Mouse (Mus musculus): ENCODE results near the gene Prickle2. TPM values are rescaled to one million over a fixed set of nuclear protein-coding genes. Genes with fewer than 3 reads are reported as not detected.

Gene Prickle2
- 1.1 and 1.2 TPM in 2 replicates for polyA plus RNA-seq (2012; rRNA removed)

- Histone ChIP-seq H3K27me3 (ENCODE audit: control insufficient read depth, insufficient read depth, low read length) (peaks cover 5% of the 10 kb centered on the region), H3K4me1 (ENCODE audit: control insufficient read depth, insufficient read depth, insufficient read length) (no peaks in the 10 kb centered on the region), H3K27ac (ENCODE audit: insufficient read depth, low read length) (no peak within 1 kb of the TSS), H3K36me3 (ENCODE audit: control insufficient read depth, insufficient read depth, low read length) (no peaks in the 10 kb centered on the region), H3K4me3 (ENCODE audit: extremely low read depth, insufficient read depth, insufficient read length) (peak within 1 kb of the TSS; percentile 14; the same call in 1 of the 2 replicates)
- DNase-seq (ENCODE audit: low read depth in 1 of 2, low spot score in 2 of 2): no peak
- WGBS: 4% methylated on average over 20 of the region's 24 CpGs
- TF ChIP-seq POLR2A (IDR thresholded peaks at IDR 0.05; ENCODE audit: low read depth, low read length) (no peak), CTCF (IDR thresholded peaks at IDR 0.05; ENCODE audit: extremely low read depth, insufficient read depth, insufficient read length, insufficient replicate concordance) (no peak)
These were observed at the start of gene Prickle2 for GRCm38 (mm10) chr6:92706145-92706466. Gene Prickle2 (minus strand): TSS chr6:92706155.

- no peaks in the 10 kb centered on the region for H3K36me3 ChIP-seq (ENCODE audit: control insufficient read depth, insufficient read depth, low read length)
- no peaks in the 10 kb centered on the region for H3K4me1 ChIP-seq (ENCODE audit: control insufficient read depth, insufficient read depth, insufficient read length)
- DNase-seq (ENCODE audit: low read depth in 1 of 2, low spot score in 2 of 2): no peak
- TF ChIP-seq CTCF (IDR thresholded peaks at IDR 0.05; ENCODE audit: extremely low read depth, insufficient read depth, insufficient read length, insufficient replicate concordance) (no peak), POLR2A (IDR thresholded peaks at IDR 0.05; ENCODE audit: low read depth, low read length) (no peak)
- H3K4me3 ChIP-seq (ENCODE audit: extremely low read depth, insufficient read depth, insufficient read length): no peak overlapping the region
- H3K27ac ChIP-seq (ENCODE audit: insufficient read depth, low read length): no peak overlapping the region
- H3K27me3 ChIP-seq (ENCODE audit: control insufficient read depth, insufficient read depth, low read length): no peaks in the 10 kb centered on the region
- whole genome bisulfite sequencing: 88% methylated on average over 2 of the region's 2 CpGs
These were observed 46.8 kb upstream of the Prickle2 start for GRCm38 (mm10) chr6:92752737-92753136.

GRCm38 (mm10) chr6:92749420-92749819 is 43.5 kb upstream of the Prickle2 start:
- 74% methylated on average over 4 of the region's 4 CpGs for WGBS
- H3K4me3 ChIP-seq (ENCODE audit: extremely low read depth, insufficient read depth, insufficient read length): no peak overlapping the region
- no peak for DNase-seq (ENCODE audit: low read depth in 1 of 2, low spot score in 2 of 2)
- H3K4me1 ChIP-seq (ENCODE audit: control insufficient read depth, insufficient read depth, insufficient read length): no peaks in the 10 kb centered on the region
- TF ChIP-seq POLR2A (IDR thresholded peaks at IDR 0.05; ENCODE audit: low read depth, low read length) (no peak), CTCF (IDR thresholded peaks at IDR 0.05; ENCODE audit: extremely low read depth, insufficient read depth, insufficient read length, insufficient replicate concordance) (no peak)
- H3K27me3 ChIP-seq (ENCODE audit: control insufficient read depth, insufficient read depth, low read length): no peaks in the 10 kb centered on the region
- no peaks in the 10 kb centered on the region for H3K36me3 ChIP-seq (ENCODE audit: control insufficient read depth, insufficient read depth, low read length)
- H3K27ac ChIP-seq (ENCODE audit: insufficient read depth, low read length): no peak overlapping the region

- DNase-seq (ENCODE audit: low read depth in 1 of 2, low spot score in 2 of 2): no peak
- Histone ChIP-seq H3K27me3 (ENCODE audit: control insufficient read depth, insufficient read depth, low read length) (no peaks in the 10 kb centered on the region), H3K4me3 (ENCODE audit: extremely low read depth, insufficient read depth, insufficient read length) (no peak overlapping the region), H3K27ac (ENCODE audit: insufficient read depth, low read length) (no peak overlapping the region), H3K36me3 (ENCODE audit: control insufficient read depth, insufficient read depth, low read length) (no peaks in the 10 kb centered on the region), H3K4me1 (ENCODE audit: control insufficient read depth, insufficient read depth, insufficient read length) (no peaks in the 10 kb centered on the region)
- TF ChIP-seq CTCF (IDR thresholded peaks at IDR 0.05; ENCODE audit: extremely low read depth, insufficient read depth, insufficient read length, insufficient replicate concordance) (no peak), POLR2A (IDR thresholded peaks at IDR 0.05; ENCODE audit: low read depth, low read length) (no peak)
- 29% methylated on average over 11 of the region's 11 CpGs for WGBS
These were observed 37.6 kb upstream of the Prickle2 start for GRCm38 (mm10) chr6:92743605-92744004.

GRCm38 (mm10) chr6:92737116-92737515 is 31.2 kb upstream of the Prickle2 start:
- DNase-seq (ENCODE audit: low read depth in 1 of 2, low spot score in 2 of 2): no peak
- no peak for TF ChIP-seq CTCF (IDR thresholded peaks at IDR 0.05; ENCODE audit: extremely low read depth, insufficient read depth, insufficient read length, insufficient replicate concordance)
- TF ChIP-seq POLR2A (IDR thresholded peaks at IDR 0.05; ENCODE audit: low read depth, low read length): no peak
- 60% methylated on average over 1 of the region's 1 CpGs for WGBS

GRCm38 (mm10) chr6:92733651-92734050 is 27.7 kb upstream of the Prickle2 start:
- Histone ChIP-seq H3K27ac (ENCODE audit: insufficient read depth, low read length) (no peak overlapping the region), H3K4me1 (ENCODE audit: control insufficient read depth, insufficient read depth, insufficient read length) (no peaks in the 10 kb centered on the region), H3K27me3 (ENCODE audit: control insufficient read depth, insufficient read depth, low read length) (no peaks in the 10 kb centered on the region), H3K36me3 (ENCODE audit: control insufficient read depth, insufficient read depth, low read length) (no peaks in the 10 kb centered on the region), H3K4me3 (ENCODE audit: extremely low read depth, insufficient read depth, insufficient read length) (no peak overlapping the region)
- no peak for TF ChIP-seq POLR2A (IDR thresholded peaks at IDR 0.05; ENCODE audit: low read depth, low read length)
- TF ChIP-seq CTCF (IDR thresholded peaks at IDR 0.05; ENCODE audit: extremely low read depth, insufficient read depth, insufficient read length, insufficient replicate concordance): no peak
- DNase-seq (ENCODE audit: low read depth in 1 of 2, low spot score in 2 of 2): no peak

More at GRCm38 (mm10) chr6:92737116-92737515, 31.2 kb upstream of the Prickle2 start:
- no peaks in the 10 kb centered on the region for H3K36me3 ChIP-seq (ENCODE audit: control insufficient read depth, insufficient read depth, low read length)
- H3K4me1 ChIP-seq (ENCODE audit: control insufficient read depth, insufficient read depth, insufficient read length): no peaks in the 10 kb centered on the region
- H3K27me3 ChIP-seq (ENCODE audit: control insufficient read depth, insufficient read depth, low read length): no peaks in the 10 kb centered on the region
- H3K4me3 ChIP-seq (ENCODE audit: extremely low read depth, insufficient read depth, insufficient read length): no peak overlapping the region
- H3K27ac ChIP-seq (ENCODE audit: insufficient read depth, low read length): no peak overlapping the region

- Histone ChIP-seq H3K27ac (ENCODE audit: insufficient read depth, low read length) (no peak overlapping the region), H3K27me3 (ENCODE audit: control insufficient read depth, insufficient read depth, low read length) (no peaks in the 10 kb centered on the region), H3K4me1 (ENCODE audit: control insufficient read depth, insufficient read depth, insufficient read length) (no peaks in the 10 kb centered on the region), H3K36me3 (ENCODE audit: control insufficient read depth, insufficient read depth, low read length) (no peaks in the 10 kb centered on the region), H3K4me3 (ENCODE audit: extremely low read depth, insufficient read depth, insufficient read length) (no peak overlapping the region)
- 62% methylated on average over 7 of the region's 7 CpGs for WGBS
- no peak for TF ChIP-seq CTCF (IDR thresholded peaks at IDR 0.05; ENCODE audit: extremely low read depth, insufficient read depth, insufficient read length, insufficient replicate concordance)
- no peak for TF ChIP-seq POLR2A (IDR thresholded peaks at IDR 0.05; ENCODE audit: low read depth, low read length)
- DNase-seq (ENCODE audit: low read depth in 1 of 2, low spot score in 2 of 2): no peak
These were observed 22.6 kb upstream of the Prickle2 start for GRCm38 (mm10) chr6:92728514-92728913.

Data from spleen, adult 2 months (tissue).